Mouse (Mus musculus): ENCODE results near the gene Rragd. TPM values are rescaled to one million over a fixed set of nuclear protein-coding genes. Genes with fewer than 3 reads are reported as not detected.

The Rragd gene
- total RNA-seq (2023), result 4.2 TPM

GRCm38 (mm10) chr4:32982716-32983175 lies at the start of gene Rragd:
TSS of gene Rragd (plus strand) at chr4:32983037.

GRCm38 (mm10) chr4:32950356-32951034 lies 32.3 kb upstream of the Rragd start, which contains the start of gene Ankrd6:
TSS of gene Ankrd6 (minus strand) at chr4:32950841.

GRCm38 (mm10) chr4:33031195-33031960 lies 48.5 kb downstream of the Rragd start, which contains the start of gene Ube2j1:
TSS of gene Ube2j1 (plus strand) at chr4:33031416.

GRCm38 (mm10) chr4:33062981-33063380 lies 80.1 kb downstream of the Rragd start, which contains the start of gene Gabrr2:
TSS of gene Gabrr2 (plus strand) at chr4:33062999.

Other genes with a start within 250 kb of the Rragd start
- 21.4 TPM for gene Lyrm2, start 182.8 kb upstream of the Rragd start, total RNA-seq (2023)
- gene Ankrd6, start 32.2 kb upstream of the Rragd start, total RNA-seq (2023), result 2.3 TPM
- 124 TPM for gene Ube2j1, start 48.4 kb downstream of the Rragd start, total RNA-seq (2023)
- gene Gabrr2, start 80.0 kb downstream of the Rragd start, total RNA-seq (2023), result 7.3 TPM
- not detected for gene Gabrr1, start 149.5 kb downstream of the Rragd start, total RNA-seq (2023)
- not detected for gene Pm20d2, start 206.7 kb downstream of the Rragd start, total RNA-seq (2023)
- gene Srsf12, start 226.0 kb downstream of the Rragd start, total RNA-seq (2023), result 1.3 TPM